Mouse (Mus musculus): ENCODE measurements around the gene Hook1. TPM values are rescaled to one million over a fixed set of nuclear protein-coding genes. Genes with fewer than 3 reads are reported as not detected.

Gene Hook1
- polyA plus RNA-seq, 2 experiments, result 10.6 to 13.5 TPM

GRCm38 (mm10) chr4:95929936-95930335 lies 37.1 kb upstream of the Hook1 start:
- Histone ChIP-seq H3K4me3 (replicated peaks; ENCODE audit: low read length) (no peak overlapping the region), H3K4me1 (ENCODE audit: control insufficient read depth, insufficient read depth, low read length) (0 out of 2 replicates have a peak, but pooled peaks cover 7% of the 10 kb centered on the region), H3K9me3 (ENCODE audit: control insufficient read depth, low read length) (no peaks in the 10 kb centered on the region), H3K36me3 (ENCODE audit: control insufficient read depth, insufficient read depth, low read length) (no peaks in the 10 kb centered on the region), H3K9ac (ENCODE audit: low read depth, low read length, severe bottlenecking) (no peak overlapping the region), H3K4me2 (replicated peaks; ENCODE audit: low read depth, low read length, severe bottlenecking) (no peak overlapping the region), H3K27ac (replicated peaks; ENCODE audit: low read depth, low read length) (no peak overlapping the region), H3K27me3 (ENCODE audit: control insufficient read depth, insufficient read depth, low read length) (no peaks in the 10 kb centered on the region)
- DNase-seq (ENCODE audit: low spot score) (no peak), ATAC-seq (ENCODE audit: low FRiP score, low read depth) (no peak)
- TF ChIP-seq POLR2A (IDR thresholded peaks at IDR 0.05; ENCODE audit: borderline replicate concordance, extremely low read depth, insufficient read depth, insufficient read length), result no peak
- 90% methylated on average over 1 of the region's 1 CpGs for WGBS

DNA sequence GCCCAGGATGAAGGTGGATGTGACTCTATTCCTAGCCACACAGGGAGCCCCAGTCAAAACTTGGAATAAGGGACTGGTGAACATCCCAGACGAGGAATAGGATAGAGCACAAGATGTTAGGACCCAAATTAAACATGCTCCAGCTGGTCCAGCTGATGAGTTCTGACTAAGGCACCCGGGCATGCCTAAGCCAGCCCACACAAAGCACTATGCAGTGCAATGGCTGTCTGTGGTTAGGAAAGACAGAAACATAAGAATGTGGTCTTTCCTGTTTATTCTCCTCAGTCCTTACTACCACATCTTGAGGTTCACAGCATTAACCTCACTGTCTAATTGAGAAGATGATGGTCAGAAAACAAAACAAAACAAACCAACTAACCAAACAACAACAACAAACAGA lies 35.7 kb upstream of the Hook1 start:
- Histone ChIP-seq H3K27me3 (ENCODE audit: control insufficient read depth, insufficient read depth, low read length) (no peaks in the 10 kb centered on the region), H3K9me3 (ENCODE audit: control insufficient read depth, low read length) (no peaks in the 10 kb centered on the region), H3K4me1 (ENCODE audit: control insufficient read depth, insufficient read depth, low read length) (0 out of 2 replicates have a peak, but pooled peaks cover 7% of the 10 kb centered on the region), H3K4me2 (replicated peaks; ENCODE audit: low read depth, low read length, severe bottlenecking) (no peak overlapping the region), H3K36me3 (ENCODE audit: control insufficient read depth, insufficient read depth, low read length) (no peaks in the 10 kb centered on the region), H3K4me3 (replicated peaks; ENCODE audit: low read length) (no peak overlapping the region), H3K27ac (replicated peaks; ENCODE audit: low read depth, low read length) (no peak overlapping the region), H3K9ac (ENCODE audit: low read depth, low read length, severe bottlenecking) (no peak overlapping the region)
- DNase-seq (ENCODE audit: low spot score), result peak; percentile 31
- no peak for TF ChIP-seq POLR2A (IDR thresholded peaks at IDR 0.05; ENCODE audit: borderline replicate concordance, extremely low read depth, insufficient read depth, insufficient read length)
- WGBS, result 59% methylated on average over 2 of the region's 2 CpGs
- ATAC-seq (ENCODE audit: low FRiP score, low read depth), result no peak

DNA sequence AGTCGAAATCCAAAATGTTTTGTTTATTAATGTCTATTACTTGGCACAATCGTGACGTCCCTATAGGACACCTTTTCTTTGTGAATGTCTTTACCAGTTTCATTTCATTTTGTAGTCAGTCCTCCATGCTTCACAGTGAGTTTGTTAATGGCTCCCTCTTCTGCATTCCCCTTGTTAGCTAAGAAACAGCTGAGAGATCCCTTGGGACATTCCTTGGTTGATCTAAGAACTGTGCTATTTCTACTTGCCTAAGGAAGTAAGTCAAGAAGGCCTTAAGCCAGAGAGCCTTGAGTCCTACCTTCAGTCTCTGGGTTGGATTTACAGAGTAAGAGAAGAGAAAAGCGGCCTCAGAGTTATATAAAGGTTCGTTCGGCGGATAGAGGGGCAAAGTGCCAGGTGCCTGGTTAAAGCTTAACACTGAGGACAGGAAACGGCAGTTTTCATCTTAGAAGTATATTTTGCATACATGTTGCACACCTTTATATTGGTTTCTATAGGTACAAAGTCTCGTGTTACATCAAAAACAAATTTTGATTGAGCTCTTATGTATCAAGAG lies 33.2 kb upstream of the Hook1 start:
- WGBS, result 66% methylated on average over 9 of the region's 9 CpGs
- H3K27me3 ChIP-seq (ENCODE audit: control insufficient read depth, insufficient read depth, low read length), result no peaks in the 10 kb centered on the region
- no peak for TF ChIP-seq POLR2A (IDR thresholded peaks at IDR 0.05; ENCODE audit: borderline replicate concordance, extremely low read depth, insufficient read depth, insufficient read length)
- peak; percentile 39 for DNase-seq (ENCODE audit: low spot score)
- H3K36me3 ChIP-seq (ENCODE audit: control insufficient read depth, insufficient read depth, low read length), result no peaks in the 10 kb centered on the region
- no peak for ATAC-seq (ENCODE audit: low FRiP score, low read depth)
- no peak overlapping the region for H3K9ac ChIP-seq (ENCODE audit: low read depth, low read length, severe bottlenecking)
- H3K9me3 ChIP-seq (ENCODE audit: control insufficient read depth, low read length), result no peaks in the 10 kb centered on the region
- 0 out of 2 replicates have a peak, but pooled peaks cover 7% of the 10 kb centered on the region for H3K4me1 ChIP-seq (ENCODE audit: control insufficient read depth, insufficient read depth, low read length)
- H3K4me2 ChIP-seq (replicated peaks; ENCODE audit: low read depth, low read length, severe bottlenecking), result no peak overlapping the region
- H3K27ac ChIP-seq (replicated peaks; ENCODE audit: low read depth, low read length), result 0 out of 2 replicates have a peak overlapping the region, but pooled peaks have one; percentile 20
- H3K4me3 ChIP-seq (replicated peaks; ENCODE audit: low read length), result no peak overlapping the region

- H3K27ac ChIP-seq (replicated peaks; ENCODE audit: low read depth, low read length), result 0 out of 2 replicates have a peak overlapping the region, but pooled peaks have one; percentile 20
- TF ChIP-seq POLR2A (IDR thresholded peaks at IDR 0.05; ENCODE audit: borderline replicate concordance, extremely low read depth, insufficient read depth, insufficient read length), result no peak
- DNase-seq (ENCODE audit: low spot score), result peak; percentile 14
- H3K9me3 ChIP-seq (ENCODE audit: control insufficient read depth, low read length), result no peaks in the 10 kb centered on the region
- H3K36me3 ChIP-seq (ENCODE audit: control insufficient read depth, insufficient read depth, low read length), result no peaks in the 10 kb centered on the region
- H3K27me3 ChIP-seq (ENCODE audit: control insufficient read depth, insufficient read depth, low read length), result no peaks in the 10 kb centered on the region
- H3K4me2 ChIP-seq (replicated peaks; ENCODE audit: low read depth, low read length, severe bottlenecking), result no peak overlapping the region
- no peak for ATAC-seq (ENCODE audit: low FRiP score, low read depth)
- 52% methylated on average over 4 of the region's 4 CpGs for WGBS
- 0 out of 2 replicates have a peak, but pooled peaks cover 7% of the 10 kb centered on the region for H3K4me1 ChIP-seq (ENCODE audit: control insufficient read depth, insufficient read depth, low read length)
- H3K9ac ChIP-seq (ENCODE audit: low read depth, low read length, severe bottlenecking), result no peak overlapping the region
- no peak overlapping the region for H3K4me3 ChIP-seq (replicated peaks; ENCODE audit: low read length)
Observed at GRCm38 (mm10) chr4:95934384-95935035, 32.5 kb upstream of the Hook1 start.

- no peak overlapping the region for H3K4me3 ChIP-seq (replicated peaks; ENCODE audit: low read length)
- H3K4me2 ChIP-seq (replicated peaks; ENCODE audit: low read depth, low read length, severe bottlenecking), result no peak overlapping the region
- DNase-seq (ENCODE audit: low spot score) (no peak), ATAC-seq (ENCODE audit: low FRiP score, low read depth) (no peak)
- H3K9me3 ChIP-seq (ENCODE audit: control insufficient read depth, low read length), result no peaks in the 10 kb centered on the region
- H3K4me1 ChIP-seq (ENCODE audit: control insufficient read depth, insufficient read depth, low read length), result 0 out of 2 replicates have a peak, but pooled peaks cover 7% of the 10 kb centered on the region
- no peaks in the 10 kb centered on the region for H3K36me3 ChIP-seq (ENCODE audit: control insufficient read depth, insufficient read depth, low read length)
- H3K27ac ChIP-seq (replicated peaks; ENCODE audit: low read depth, low read length), result no peak overlapping the region
- no peaks in the 10 kb centered on the region for H3K27me3 ChIP-seq (ENCODE audit: control insufficient read depth, insufficient read depth, low read length)
- no peak overlapping the region for H3K9ac ChIP-seq (ENCODE audit: low read depth, low read length, severe bottlenecking)
- no peak for TF ChIP-seq POLR2A (IDR thresholded peaks at IDR 0.05; ENCODE audit: borderline replicate concordance, extremely low read depth, insufficient read depth, insufficient read length)
- WGBS, result 80% methylated on average over 3 of the region's 3 CpGs
Observed at GRCm38 (mm10) chr4:95938701-95939100, 28.3 kb upstream of the Hook1 start.

All from limb, embryonic 14.5 days (tissue).